Mouse (Mus musculus) midbrain, embryonic 14.5 days (tissue): Measurements from ENCODE around the gene Iqcm. TPM values are rescaled to one million over a fixed set of nuclear protein-coding genes. Genes with fewer than 3 reads are reported as not detected.

Experiments
- ATAC-seq: fragments of 200-750 bp; cut with Nextera tagmentation; 2 replicates; pipeline ENCODE4 v1.8.0; 2017; ENCODE audit warnings: moderate number of reproducible peaks, moderate library complexity; ENCODE audit not compliant: low FRiP score, low TSS enrichment
- DNase-seq: peaks from one replicate; pipeline ENCODE4 v3.0.0-alpha.2; 2015
- H3K27ac ChIP-seq: fragments of 300-500 bp; sonication (generic); replicated peaks from 2 replicates; pipeline ENCODE4 v1.5.1; 2014; ENCODE audit warnings: mild to moderate bottlenecking, low read depth, low read length, moderate library complexity
- H3K27me3 ChIP-seq: fragments of 300-500 bp; sonication (generic); 2 replicates; pipeline ENCODE4 v1.6.1; 2014; ENCODE audit warnings: low read length, control low read depth, mixed read lengths; ENCODE audit not compliant: control insufficient read depth, insufficient read depth
- H3K36me3 ChIP-seq: fragments of 300-500 bp; sonication (generic); 2 replicates; pipeline ENCODE4 v1.6.1; 2014; ENCODE audit warnings: low read length, control low read depth; ENCODE audit not compliant: control insufficient read depth, insufficient read depth
- H3K4me1 ChIP-seq: fragments of 300-500 bp; sonication (generic); 2 replicates; pipeline ENCODE4 v1.6.1; 2014; ENCODE audit warnings: mild to moderate bottlenecking, antibody characterized with exemption, low read length, control low read depth; ENCODE audit not compliant: control insufficient read depth, insufficient read depth
- H3K4me2 ChIP-seq: fragments of 300-500 bp; sonication (generic); 2 replicates; pipeline ENCODE4 v1.6.1; 2014; ENCODE audit warnings: mild to moderate bottlenecking, low read length, moderate library complexity
- H3K4me3 ChIP-seq: fragments of 300-500 bp; sonication (generic); replicated peaks from 2 replicates; pipeline ENCODE4 v1.5.1; 2014; ENCODE audit warnings: low read depth, low read length
- H3K9ac ChIP-seq: fragments of 300-500 bp; sonication (generic); replicated peaks from 2 replicates; pipeline ENCODE4 v1.6.1; 2014; ENCODE audit warnings: mild to moderate bottlenecking, low read length, moderate library complexity
- H3K9me3 ChIP-seq: fragments of 300-500 bp; sonication (generic); 2 replicates; pipeline ENCODE4 v1.6.1; 2016; ENCODE audit warnings: low read length, control low read depth, mixed read lengths; ENCODE audit not compliant: control insufficient read depth
- WGBS: fragments of 180-500 bp; shearing (Covaris S2); extraction: QIAGEN DNeasy Blood & Tissue Kit; methylation state at CpG from one replicate; pipeline ENCODE4 v1.1.7; 2014; 5-methylcytosine and 5-hydroxymethylcytosine counted together
- polyA plus RNA-seq: library from polyadenylated mRNA; unstranded; fragments of >200 nt; fragmentation: Nextera tagmentation; extraction: Ambion mirVana; gene quantifications from 2 replicates; pipeline ENCODE4 v1.2.1, GENCODE M21; 2014

The Iqcm gene
- polyA plus RNA-seq, 1 experiment from 2014 or later = not detected

DNA sequence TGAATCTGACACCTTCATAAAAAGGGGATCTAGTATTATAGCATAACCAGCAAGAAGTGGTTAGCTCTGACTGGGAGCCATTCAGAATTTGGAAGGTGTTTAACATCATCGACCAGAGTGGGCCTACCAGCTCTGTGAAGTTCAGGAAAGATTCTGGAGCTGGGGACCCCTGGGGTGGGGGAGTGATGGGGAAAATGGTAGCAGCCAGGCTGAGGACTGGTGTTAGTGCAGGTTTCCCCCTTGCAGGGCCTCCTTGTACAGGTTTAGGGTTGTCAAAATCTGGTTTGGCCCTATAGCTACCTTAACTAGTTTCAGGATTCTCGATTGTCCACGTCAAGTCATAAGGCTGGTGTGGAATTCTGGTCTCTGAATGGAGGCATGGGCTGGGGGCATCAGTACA lies 194.5 kb downstream of the Iqcm start:
- H3K36me3 ChIP-seq = no peaks in the 10 kb centered on the region
- H3K27me3 ChIP-seq = no peaks in the 10 kb centered on the region
- H3K4me3 ChIP-seq = no peak overlapping the region
- H3K27ac ChIP-seq = no peak overlapping the region
- no peak overlapping the region for H3K9ac ChIP-seq
- H3K4me2 ChIP-seq = no peak overlapping the region
- no peak for ATAC-seq
- no peaks in the 10 kb centered on the region for H3K4me1 ChIP-seq
- WGBS = 90% methylated on average over 3 of the region's 3 CpGs
- DNase-seq = no peak
- H3K9me3 ChIP-seq = no peaks in the 10 kb centered on the region

DNA sequence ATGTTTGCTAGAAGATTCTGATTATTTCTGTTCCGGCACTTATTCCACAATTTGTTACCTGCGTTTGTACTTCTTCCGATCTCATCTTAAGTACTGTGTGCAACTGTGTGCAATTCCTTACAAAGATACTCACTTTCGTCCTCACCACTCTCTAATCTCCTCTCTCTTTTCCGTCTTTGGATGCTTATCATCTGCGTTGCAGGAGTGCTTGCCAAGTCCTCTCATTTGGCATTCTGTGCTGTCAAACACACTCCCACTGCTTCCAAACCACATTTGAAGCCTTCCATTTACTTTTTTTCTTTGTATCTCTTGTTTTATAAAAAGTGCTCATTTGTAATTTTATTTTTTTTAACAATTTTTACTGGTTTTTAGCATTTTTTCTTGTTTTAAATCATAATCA lies 210.8 kb downstream of the Iqcm start:
- Histone ChIP-seq H3K4me1 (0 out of 2 replicates have a peak, but pooled peaks cover 3% of the 10 kb centered on the region), H3K9ac (no peak overlapping the region), H3K4me2 (no peak overlapping the region), H3K36me3 (no peaks in the 10 kb centered on the region), H3K27ac (no peak overlapping the region), H3K4me3 (no peak overlapping the region), H3K9me3 (no peaks in the 10 kb centered on the region), H3K27me3 (no peaks in the 10 kb centered on the region)
- 81% methylated on average over 6 of the region's 6 CpGs for WGBS
- no peak for ATAC-seq
- no peak for DNase-seq

DNA sequence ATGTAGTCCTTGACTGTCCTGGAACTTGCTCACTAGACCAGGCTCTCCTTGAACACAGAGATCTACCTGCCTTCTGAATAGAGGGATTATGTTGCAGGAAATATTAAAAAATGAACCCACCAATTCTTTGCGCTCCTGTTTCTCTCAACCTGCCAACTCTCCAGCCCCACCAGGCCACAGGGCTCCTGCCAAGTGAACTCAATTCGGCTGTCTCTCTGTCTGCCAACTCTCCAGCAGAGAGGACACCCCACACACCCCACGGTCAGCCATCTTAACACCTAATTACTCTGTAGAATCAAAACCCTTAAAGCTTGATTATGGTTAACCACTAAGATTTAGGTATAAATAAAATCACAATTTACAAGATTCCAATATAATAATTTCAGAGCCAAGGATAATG lies 298.1 kb downstream of the Iqcm start:
- H3K4me1 ChIP-seq = no peaks in the 10 kb centered on the region
- H3K9me3 ChIP-seq = no peaks in the 10 kb centered on the region
- H3K27me3 ChIP-seq = no peaks in the 10 kb centered on the region
- H3K36me3 ChIP-seq = no peaks in the 10 kb centered on the region
- 94% methylated on average over 3 of the region's 3 CpGs for WGBS
- DNase-seq (no peak), ATAC-seq (no peak)
- no peak overlapping the region for H3K4me2 ChIP-seq
- H3K9ac ChIP-seq = no peak overlapping the region
- no peak overlapping the region for H3K27ac ChIP-seq
- H3K4me3 ChIP-seq = no peak overlapping the region

DNA sequence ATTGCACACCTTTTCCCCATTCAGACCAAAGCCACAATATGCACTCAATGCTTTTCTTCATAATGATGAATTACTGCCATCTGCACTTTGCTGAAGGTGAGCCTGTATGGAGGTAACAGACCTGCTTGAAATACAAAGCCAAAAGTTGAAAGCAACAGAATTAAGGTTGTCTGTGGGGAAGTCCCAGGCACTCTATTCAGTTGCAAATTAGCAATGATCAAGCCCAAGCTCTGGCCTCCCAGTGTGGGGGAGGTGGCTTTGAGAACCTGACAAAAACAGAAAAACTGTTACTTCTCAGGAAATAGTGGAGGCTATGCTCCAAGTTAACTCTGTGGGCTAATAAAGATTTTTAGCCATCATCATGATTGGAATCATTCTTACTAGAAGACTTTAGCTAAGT lies 307.1 kb downstream of the Iqcm start:
- no peak overlapping the region for H3K4me2 ChIP-seq
- DNase-seq (no peak), ATAC-seq (no peak)
- no peaks in the 10 kb centered on the region for H3K27me3 ChIP-seq
- H3K9me3 ChIP-seq = peaks cover 4% of the 10 kb centered on the region; the same call in 1 of the 2 replicates
- H3K36me3 ChIP-seq = no peaks in the 10 kb centered on the region
- H3K4me1 ChIP-seq = no peaks in the 10 kb centered on the region
- no peak overlapping the region for H3K9ac ChIP-seq
- no peak overlapping the region for H3K4me3 ChIP-seq
- no peak overlapping the region for H3K27ac ChIP-seq

DNA sequence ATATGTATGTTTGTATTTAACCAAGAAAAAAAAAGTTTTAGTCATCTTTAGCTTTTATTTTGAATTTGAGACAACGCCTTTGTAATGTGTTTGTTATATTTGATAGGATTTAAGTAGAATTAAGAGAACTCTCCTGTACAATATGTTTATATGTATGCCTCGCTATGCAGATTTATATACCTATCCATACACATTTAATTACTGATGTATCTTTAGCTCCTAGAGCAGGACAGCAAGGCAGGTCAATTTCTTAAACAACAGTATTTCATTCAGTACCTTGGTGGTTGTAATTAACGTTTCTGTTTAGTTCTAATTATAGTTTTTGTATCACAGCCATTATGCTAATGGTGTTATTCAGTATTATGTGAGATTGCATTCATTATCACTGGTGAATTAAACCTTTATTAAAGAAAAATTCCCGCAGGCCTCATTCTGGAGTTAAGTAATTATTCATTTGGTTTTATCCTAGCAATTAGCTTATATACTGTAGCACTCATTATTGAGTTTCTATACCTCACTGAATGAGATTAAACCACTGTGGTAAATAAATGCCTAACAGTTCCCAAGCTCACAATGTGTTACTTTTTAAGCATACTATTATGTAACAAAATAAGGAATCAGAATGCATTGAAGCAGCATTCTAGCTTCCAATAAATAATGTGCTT lies 380.1 kb downstream of the Iqcm start:
- Histone ChIP-seq H3K9ac (no peak overlapping the region), H3K27ac (no peak overlapping the region), H3K4me2 (no peak overlapping the region), H3K4me1 (no peaks in the 10 kb centered on the region), H3K36me3 (no peaks in the 10 kb centered on the region), H3K4me3 (no peak overlapping the region), H3K27me3 (no peaks in the 10 kb centered on the region), H3K9me3 (no peaks in the 10 kb centered on the region)
- DNase-seq = peak; percentile 51
- 0 out of 2 replicates have a peak, but pooled peaks have one; percentile 11 for ATAC-seq
- WGBS = 71% methylated on average over 4 of the region's 4 CpGs

DNA sequence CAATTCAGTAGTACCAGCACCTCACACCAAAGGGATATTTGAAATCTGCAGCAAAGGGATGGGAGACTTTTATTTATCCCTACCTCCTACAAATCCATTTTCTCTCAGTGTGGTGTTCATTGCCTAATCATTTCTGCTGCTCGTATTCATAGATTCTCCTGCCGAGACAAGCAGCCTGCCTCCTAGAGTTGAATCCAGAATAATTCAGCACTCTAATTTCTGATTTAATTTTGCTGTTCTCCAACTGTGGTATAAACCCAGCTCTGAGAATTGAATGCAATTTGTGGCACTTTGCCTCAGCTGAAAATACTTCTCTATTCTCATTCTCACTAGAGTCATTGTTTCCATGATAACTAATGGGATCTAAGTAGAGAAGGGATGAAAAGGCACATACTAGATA lies 386.8 kb downstream of the Iqcm start:
- Histone ChIP-seq H3K4me3 (no peak overlapping the region), H3K9ac (no peak overlapping the region), H3K4me1 (no peaks in the 10 kb centered on the region), H3K36me3 (no peaks in the 10 kb centered on the region), H3K9me3 (no peaks in the 10 kb centered on the region), H3K4me2 (no peak overlapping the region), H3K27me3 (no peaks in the 10 kb centered on the region), H3K27ac (no peak overlapping the region)
- DNase-seq = no peak
- no peak for ATAC-seq
- 70% methylated on average over 2 of the region's 2 CpGs for WGBS

DNA sequence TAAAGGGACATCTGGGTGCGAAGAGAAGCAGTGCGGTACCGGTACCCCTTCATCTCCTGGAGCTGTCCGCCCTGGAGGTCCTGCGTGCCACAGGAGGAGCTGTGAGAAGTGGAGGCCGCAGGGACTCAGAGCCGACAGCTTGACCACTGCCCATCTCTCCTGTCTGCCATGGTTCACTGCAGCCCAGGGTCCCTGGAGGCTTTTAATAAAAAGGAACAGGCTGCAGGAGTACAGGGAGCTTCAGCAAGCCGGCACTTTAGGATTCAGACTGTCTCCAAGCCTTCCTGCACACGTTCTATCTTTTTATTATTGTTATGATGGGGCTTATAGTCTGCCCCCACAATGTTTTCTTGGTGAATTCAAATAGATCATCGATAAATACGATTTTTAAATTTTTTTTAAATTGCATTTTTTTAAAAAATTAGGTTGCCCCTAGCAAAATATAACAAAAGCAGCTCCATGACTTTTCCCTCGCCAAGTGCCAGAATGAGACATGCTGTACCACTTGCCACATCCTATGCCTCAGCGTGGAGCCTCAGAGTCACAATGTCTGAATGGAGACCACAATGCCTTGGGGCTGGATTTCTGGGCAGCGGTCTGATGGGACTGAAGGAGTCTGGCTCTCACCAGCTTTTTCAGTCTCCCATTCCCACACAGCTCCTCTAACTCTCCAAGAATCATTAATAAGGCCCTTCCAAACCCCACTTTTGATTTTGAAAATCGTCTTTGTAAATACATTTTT lies 469.3 kb downstream of the Iqcm start:
- H3K9ac ChIP-seq = no peak overlapping the region
- H3K4me2 ChIP-seq = no peak overlapping the region
- no peaks in the 10 kb centered on the region for H3K36me3 ChIP-seq
- DNase-seq (peak; percentile 43), ATAC-seq (0 out of 2 replicates have a peak, but pooled peaks have one; percentile 68)
- H3K4me3 ChIP-seq = no peak overlapping the region
- H3K4me1 ChIP-seq = no peaks in the 10 kb centered on the region
- H3K27me3 ChIP-seq = no peaks in the 10 kb centered on the region
- no peak overlapping the region for H3K27ac ChIP-seq
- no peaks in the 10 kb centered on the region for H3K9me3 ChIP-seq
- 39% methylated on average over 15 of the region's 15 CpGs for WGBS

DNA sequence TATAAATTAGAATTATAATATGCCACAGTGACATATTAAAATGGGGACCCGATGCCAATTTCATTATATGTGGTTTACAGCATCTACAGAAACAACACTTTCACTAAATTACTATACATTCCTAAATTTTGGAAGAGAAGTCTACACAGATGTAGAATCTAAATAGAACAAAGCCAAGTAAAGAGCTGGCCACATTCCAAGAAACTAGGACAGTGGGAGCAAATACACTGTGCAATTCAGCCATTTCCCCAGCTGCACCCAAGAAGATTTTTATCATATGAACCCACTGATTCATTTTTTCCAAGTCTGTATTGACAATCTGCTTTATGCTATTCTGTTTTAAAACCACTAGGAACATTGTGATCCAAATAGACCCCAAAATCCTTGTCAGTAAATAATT lies 500.7 kb downstream of the Iqcm start:
- no peak overlapping the region for H3K9ac ChIP-seq
- no peaks in the 10 kb centered on the region for H3K4me1 ChIP-seq
- no peaks in the 10 kb centered on the region for H3K9me3 ChIP-seq
- no peak overlapping the region for H3K4me2 ChIP-seq
- no peaks in the 10 kb centered on the region for H3K27me3 ChIP-seq
- ATAC-seq = no peak
- H3K4me3 ChIP-seq = no peak overlapping the region
- H3K36me3 ChIP-seq = no peaks in the 10 kb centered on the region
- 81% methylated on average over 1 of the region's 1 CpGs for WGBS
- DNase-seq = no peak
- no peak overlapping the region for H3K27ac ChIP-seq

DNA sequence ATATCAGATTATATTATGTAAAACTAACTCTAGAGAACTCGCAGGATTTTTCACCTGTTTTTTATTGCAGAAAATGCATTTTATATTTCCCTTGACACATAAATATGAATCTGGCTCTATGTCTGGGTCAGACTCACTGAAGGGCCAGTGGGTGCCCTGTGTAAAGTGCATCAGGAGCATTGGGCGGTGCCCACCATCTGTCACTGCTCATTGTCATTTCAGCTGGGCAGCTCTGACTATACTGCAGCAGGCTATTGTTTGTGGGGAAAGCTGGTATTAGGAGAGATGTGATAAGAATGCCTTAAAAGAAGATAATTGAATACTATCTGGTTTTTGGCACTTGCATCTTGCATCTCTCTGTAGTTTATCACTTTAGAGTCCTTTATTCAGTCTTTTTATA lies 507.5 kb downstream of the Iqcm start:
- ATAC-seq (peak; percentile 63; the same call in 1 of the 2 replicates), DNase-seq (peak; percentile 23)
- Histone ChIP-seq H3K4me3 (no peak overlapping the region), H3K27ac (no peak overlapping the region), H3K27me3 (no peaks in the 10 kb centered on the region), H3K9ac (no peak overlapping the region), H3K4me2 (no peak overlapping the region), H3K4me1 (no peaks in the 10 kb centered on the region), H3K36me3 (no peaks in the 10 kb centered on the region), H3K9me3 (no peaks in the 10 kb centered on the region)
- WGBS = 61% methylated on average over 2 of the region's 2 CpGs
